Mouse (Mus musculus): Measurements from ENCODE around the gene Nxn. TPM values are rescaled to one million over a fixed set of nuclear protein-coding genes. Genes with fewer than 3 reads are reported as not detected.

Nxn gene
- polyA plus RNA-seq, 1 experiment, result 0.08 TPM

DNA sequence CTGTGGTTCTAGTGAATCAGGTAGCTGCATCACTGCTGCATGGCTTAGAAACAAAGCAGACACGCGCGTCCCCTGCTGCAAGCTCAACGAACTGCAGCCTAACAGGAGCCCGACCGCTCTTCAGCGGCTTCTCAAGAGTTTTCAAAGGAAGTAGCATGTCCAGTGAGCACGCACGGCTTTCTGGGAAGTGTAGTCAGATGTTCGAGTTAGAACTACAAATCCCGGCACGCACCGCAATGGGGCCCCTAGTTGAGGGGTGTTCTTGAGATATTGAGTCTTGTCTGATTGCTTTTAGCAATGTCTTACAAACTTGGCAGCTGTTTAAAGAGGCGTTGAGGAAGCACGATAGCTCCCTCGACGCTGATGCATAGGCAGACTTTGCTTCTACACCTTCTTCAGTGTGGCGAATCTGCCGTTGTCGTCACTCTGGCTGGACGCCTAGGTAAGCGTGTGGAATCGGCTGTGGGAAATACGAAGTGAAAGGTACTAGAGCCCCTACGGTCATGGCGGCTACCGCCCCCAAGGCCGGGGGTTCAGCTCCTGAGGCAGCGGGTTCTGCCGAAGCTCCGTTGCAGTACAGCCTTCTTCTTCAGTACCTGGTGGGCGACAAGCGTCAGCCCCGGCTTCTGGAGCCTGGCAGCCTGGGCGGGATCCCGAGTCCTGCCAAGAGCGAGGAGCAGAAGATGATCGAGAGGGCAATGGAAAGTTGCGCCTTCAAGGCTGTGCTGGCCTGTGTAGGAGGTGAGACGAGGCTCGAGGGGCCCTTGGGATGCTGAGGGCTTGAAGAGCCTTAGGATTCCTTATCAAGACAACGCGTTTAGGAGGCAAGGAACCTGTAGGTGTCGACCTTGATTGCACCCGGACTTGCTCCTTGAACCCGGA is 8.0 kb upstream of the Nxn start, which contains the start of gene Timm22:
Gene Timm22 (plus strand): TSS at position 251 of the 882 bp plus-strand sequence.
- H3K27me3 ChIP-seq (ENCODE audit: control insufficient read depth), result peaks cover 14% of the 10 kb centered on the region
- no peaks in the 10 kb centered on the region for H3K9me3 ChIP-seq (ENCODE audit: control insufficient read depth, low read length)
- H3K4me1 ChIP-seq (ENCODE audit: control insufficient read depth), result peaks cover 18% of the 10 kb centered on the region
- H3K4me3 ChIP-seq (replicated peaks), result peak within 1 kb of the TSS; percentile 78
- TF ChIP-seq TAL1 (IDR thresholded peaks at IDR 0.05; ENCODE audit: low read length) (no peak), GATA1 (IDR thresholded peaks at IDR 0.05; ENCODE audit: low read length) (peak; percentile 28; the same call in 1 of the 2 replicates)
- H3K36me3 ChIP-seq (ENCODE audit: control insufficient read depth), result peaks cover 15% of the 10 kb centered on the region

GRCm38 (mm10) chr11:76405626-76406264 is 6.8 kb upstream of the Nxn start:
- Histone ChIP-seq H3K4me3 (replicated peaks) (no peak overlapping the region), H3K36me3 (ENCODE audit: control insufficient read depth) (peaks cover 7% of the 10 kb centered on the region), H3K4me1 (ENCODE audit: control insufficient read depth) (peaks cover 18% of the 10 kb centered on the region), H3K27me3 (ENCODE audit: control insufficient read depth) (peaks cover 22% of the 10 kb centered on the region), H3K9me3 (ENCODE audit: control insufficient read depth, low read length) (no peaks in the 10 kb centered on the region)
- no peak for TF ChIP-seq GATA1 (IDR thresholded peaks at IDR 0.05; ENCODE audit: low read length)
- no peak for TF ChIP-seq TAL1 (IDR thresholded peaks at IDR 0.05; ENCODE audit: low read length)

DNA sequence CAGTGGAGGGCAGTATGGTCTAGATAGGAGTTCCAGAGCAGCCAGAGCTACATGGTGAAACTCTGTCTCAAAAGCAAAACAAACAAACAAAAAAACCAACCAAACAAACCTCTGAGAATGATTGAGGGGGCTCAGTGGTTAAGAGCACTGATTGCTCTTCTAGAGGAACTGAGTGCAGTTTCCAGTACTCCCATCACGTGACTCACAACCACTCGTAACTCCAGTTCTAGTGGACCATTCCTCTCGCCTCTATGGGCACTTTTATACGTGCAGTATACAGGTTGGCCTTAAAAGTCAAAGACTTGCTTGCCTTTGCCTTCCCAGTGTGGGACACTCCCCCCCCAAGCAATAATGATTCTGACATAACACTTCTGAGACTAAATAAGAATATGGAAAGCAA is 6.2 kb upstream of the Nxn start:
- Histone ChIP-seq H3K4me1 (ENCODE audit: control insufficient read depth) (peaks cover 19% of the 10 kb centered on the region), H3K27me3 (ENCODE audit: control insufficient read depth) (peaks cover 28% of the 10 kb centered on the region), H3K9me3 (ENCODE audit: control insufficient read depth, low read length) (no peaks in the 10 kb centered on the region), H3K36me3 (ENCODE audit: control insufficient read depth) (peaks cover 5% of the 10 kb centered on the region), H3K4me3 (replicated peaks) (no peak overlapping the region)
- TF ChIP-seq TAL1 (IDR thresholded peaks at IDR 0.05; ENCODE audit: low read length), result no peak
- no peak for TF ChIP-seq GATA1 (IDR thresholded peaks at IDR 0.05; ENCODE audit: low read length)

DNA sequence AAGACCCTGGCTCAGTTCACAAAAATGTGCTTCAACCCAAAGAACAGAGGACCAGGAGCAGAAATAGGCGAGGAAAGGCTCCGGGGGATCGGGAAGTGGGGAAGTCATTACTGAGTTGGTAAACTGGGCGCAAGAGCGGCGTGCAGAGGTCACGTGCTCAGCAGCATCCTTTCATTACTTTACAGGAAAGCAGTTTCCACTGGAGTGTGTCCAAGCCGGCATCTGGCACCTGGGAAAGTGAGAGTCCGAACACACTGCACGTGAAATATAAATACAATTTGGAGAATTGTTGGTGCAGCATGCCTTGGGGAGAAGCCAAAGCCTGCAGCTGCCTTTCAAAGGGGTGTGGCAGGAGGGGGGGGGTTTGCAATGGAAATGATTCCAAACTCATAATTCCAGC is 2.5 kb upstream of the Nxn start:
- Histone ChIP-seq H3K4me1 (ENCODE audit: control insufficient read depth) (peaks cover 28% of the 10 kb centered on the region), H3K4me3 (replicated peaks) (no peak overlapping the region), H3K36me3 (ENCODE audit: control insufficient read depth) (no peaks in the 10 kb centered on the region), H3K27me3 (ENCODE audit: control insufficient read depth) (peaks cover 60% of the 10 kb centered on the region), H3K9me3 (ENCODE audit: control insufficient read depth, low read length) (no peaks in the 10 kb centered on the region)
- TF ChIP-seq GATA1 (IDR thresholded peaks at IDR 0.05; ENCODE audit: low read length) (no peak), TAL1 (IDR thresholded peaks at IDR 0.05; ENCODE audit: low read length) (no peak)

DNA sequence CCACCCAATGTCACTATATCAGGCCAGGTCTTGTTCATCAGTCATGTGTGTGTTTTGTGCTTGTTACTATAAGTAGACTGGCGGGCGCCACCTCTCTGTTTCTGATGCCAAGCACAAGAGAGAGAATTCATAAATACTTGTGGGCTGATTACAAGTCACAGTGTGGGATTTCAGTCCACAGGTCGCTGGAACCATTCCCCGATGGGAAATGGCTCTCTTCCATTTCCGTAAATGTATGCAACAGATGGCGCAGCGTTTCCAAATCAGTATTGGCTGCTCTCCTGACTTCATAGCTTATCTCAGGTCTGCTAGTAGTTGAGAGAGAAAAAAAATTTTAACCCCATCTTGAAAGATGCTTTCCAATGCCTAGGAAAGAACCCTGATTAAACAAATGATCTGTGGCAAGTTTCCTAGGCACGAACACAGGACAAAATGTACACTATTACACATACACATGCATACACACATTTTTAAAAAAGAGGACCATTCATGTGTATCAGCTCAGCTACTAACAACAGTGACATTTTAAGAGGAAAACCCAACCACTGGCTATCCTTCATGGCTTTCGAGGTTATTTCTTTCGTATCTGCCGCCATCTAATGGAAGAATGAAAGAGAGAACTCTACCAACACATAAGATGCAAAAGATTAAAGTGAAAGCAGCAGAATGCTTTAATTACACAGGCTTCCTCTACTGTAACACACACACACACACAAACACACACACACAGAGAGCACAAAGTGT is 819 bp upstream of the Nxn start:
- Histone ChIP-seq H3K9me3 (ENCODE audit: control insufficient read depth, low read length) (no peaks in the 10 kb centered on the region), H3K36me3 (ENCODE audit: control insufficient read depth) (no peaks in the 10 kb centered on the region), H3K4me1 (ENCODE audit: control insufficient read depth) (peaks cover 26% of the 10 kb centered on the region), H3K27me3 (ENCODE audit: control insufficient read depth) (peaks cover 66% of the 10 kb centered on the region), H3K4me3 (replicated peaks) (peak overlapping the region; percentile 67)
- TF ChIP-seq GATA1 (IDR thresholded peaks at IDR 0.05; ENCODE audit: low read length), result no peak
- TF ChIP-seq TAL1 (IDR thresholded peaks at IDR 0.05; ENCODE audit: low read length), result no peak

DNA sequence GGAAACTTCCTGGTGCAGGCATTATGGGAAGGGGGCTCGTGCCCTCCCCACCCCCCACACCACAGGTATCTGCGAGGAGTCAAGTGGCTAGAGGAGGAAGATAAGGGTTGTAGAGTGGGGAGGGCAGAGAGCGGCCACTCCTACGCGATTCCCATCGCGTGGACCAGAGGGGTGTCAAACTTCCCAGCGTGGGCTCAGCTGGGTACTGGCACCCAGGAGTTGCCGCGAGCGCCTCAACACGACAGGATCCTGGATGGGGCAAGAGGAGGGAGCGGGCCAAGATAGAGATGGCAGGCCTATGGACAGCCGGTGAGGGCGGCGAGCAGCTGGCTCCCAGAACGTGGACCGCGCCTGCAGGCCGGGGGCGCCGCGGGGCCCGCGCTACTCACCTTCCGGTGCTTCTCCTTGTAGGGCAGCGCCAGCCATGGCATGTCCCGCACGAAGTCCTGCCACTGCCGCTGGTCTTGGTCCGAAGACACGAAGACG is 585 bp downstream of the Nxn start:
- Histone ChIP-seq H3K27me3 (ENCODE audit: control insufficient read depth) (peaks cover 64% of the 10 kb centered on the region), H3K9me3 (ENCODE audit: control insufficient read depth, low read length) (no peaks in the 10 kb centered on the region), H3K4me1 (ENCODE audit: control insufficient read depth) (peaks cover 26% of the 10 kb centered on the region), H3K36me3 (ENCODE audit: control insufficient read depth) (no peaks in the 10 kb centered on the region), H3K4me3 (replicated peaks) (peak overlapping the region; percentile 67)
- no peak for TF ChIP-seq TAL1 (IDR thresholded peaks at IDR 0.05; ENCODE audit: low read length)
- 0 out of 2 replicates have a peak, but pooled peaks have one; percentile 25 for TF ChIP-seq GATA1 (IDR thresholded peaks at IDR 0.05; ENCODE audit: low read length)

GRCm38 (mm10) chr11:76397650-76398311 is 1.2 kb downstream of the Nxn start:
- H3K36me3 ChIP-seq (ENCODE audit: control insufficient read depth), result no peaks in the 10 kb centered on the region
- no peaks in the 10 kb centered on the region for H3K9me3 ChIP-seq (ENCODE audit: control insufficient read depth, low read length)
- peak overlapping the region; percentile 67 for H3K4me3 ChIP-seq (replicated peaks)
- TF ChIP-seq GATA1 (IDR thresholded peaks at IDR 0.05; ENCODE audit: low read length), result no peak
- TF ChIP-seq TAL1 (IDR thresholded peaks at IDR 0.05; ENCODE audit: low read length), result no peak
- H3K4me1 ChIP-seq (ENCODE audit: control insufficient read depth), result peaks cover 26% of the 10 kb centered on the region
- H3K27me3 ChIP-seq (ENCODE audit: control insufficient read depth), result peaks cover 60% of the 10 kb centered on the region

DNA sequence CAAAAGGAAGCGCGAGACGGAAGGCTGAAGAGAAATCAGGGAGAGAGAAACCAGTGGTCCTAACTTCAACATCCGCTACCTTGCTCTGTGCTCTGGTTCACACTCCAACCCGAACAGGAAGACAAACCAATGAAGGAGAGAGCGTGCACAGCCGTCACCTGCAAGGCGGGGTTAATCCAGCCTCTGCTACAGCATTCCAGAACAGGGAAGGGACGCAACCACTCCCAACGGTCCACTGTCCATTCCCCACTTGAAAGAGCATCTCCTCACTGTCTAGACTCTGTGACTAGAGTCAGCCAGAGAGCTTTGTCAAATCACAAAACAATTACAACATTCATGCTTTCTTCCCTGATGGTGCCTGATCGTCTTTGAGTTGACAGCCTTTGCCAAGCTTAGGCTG is 5.9 kb downstream of the Nxn start:
- Histone ChIP-seq H3K4me1 (ENCODE audit: control insufficient read depth) (peaks cover 5% of the 10 kb centered on the region), H3K27me3 (ENCODE audit: control insufficient read depth) (peaks cover 23% of the 10 kb centered on the region), H3K4me3 (replicated peaks) (no peak overlapping the region), H3K36me3 (ENCODE audit: control insufficient read depth) (no peaks in the 10 kb centered on the region), H3K9me3 (ENCODE audit: control insufficient read depth, low read length) (no peaks in the 10 kb centered on the region)
- TF ChIP-seq GATA1 (IDR thresholded peaks at IDR 0.05; ENCODE audit: low read length) (no peak), TAL1 (IDR thresholded peaks at IDR 0.05; ENCODE audit: low read length) (no peak)
